Mouse (Mus musculus): Measurements from ENCODE around the gene Prpf3.

DNA sequence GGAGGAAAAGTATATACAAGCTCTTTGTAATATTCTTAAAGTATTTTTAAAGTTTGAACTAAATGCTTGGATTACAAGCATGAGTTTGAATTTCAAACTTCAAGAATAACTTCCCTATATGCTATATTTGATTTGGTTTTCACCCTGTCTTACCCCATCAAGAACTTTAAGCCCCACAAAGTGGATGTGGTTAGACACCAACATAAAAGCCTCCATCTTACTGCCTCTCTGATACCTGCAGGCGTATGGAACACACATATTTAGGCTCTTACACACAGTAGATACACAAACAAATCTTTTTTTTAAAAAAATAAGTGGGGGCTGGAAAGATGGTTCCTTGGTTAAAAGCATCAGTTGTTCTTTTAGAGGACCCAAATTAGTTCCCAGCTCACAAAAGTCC, 61.4 kb downstream of the Prpf3 start:
- TF ChIP-seq CTCF (IDR thresholded peaks at IDR 0.05; ENCODE audit: control insufficient read depth, insufficient read depth, insufficient read length) (no peak), USF1 (IDR thresholded peaks at IDR 0.05; ENCODE audit: low read depth) (no peak), MYOD1 (IDR thresholded peaks at IDR 0.05; ENCODE audit: control insufficient read depth, insufficient read length, low read depth) (no peak), CEBPB (IDR thresholded peaks at IDR 0.05; ENCODE audit: low read depth) (no peak)
